Mouse (Mus musculus) left cerebral cortex, adult 11 months (tissue): Measurements from ENCODE around the gene Phf1.
"Not testable (repeated sequence)": the region's sequence is repeated elsewhere in the genome, so short reads cannot be mapped to it uniquely, and the experiment has no call there.

ENCODE experiments used
- DNase-seq: peaks from one replicate; pipeline ENCODE4 v3.0.0; 2022; ENCODE audit warnings: low spot score

The Phf1 gene

GRCm38 (mm10) chr17:26977354-26977753 is 44.5 kb downstream of the Phf1 start:
- DNase-seq, result not testable (repeated sequence)

DNA sequence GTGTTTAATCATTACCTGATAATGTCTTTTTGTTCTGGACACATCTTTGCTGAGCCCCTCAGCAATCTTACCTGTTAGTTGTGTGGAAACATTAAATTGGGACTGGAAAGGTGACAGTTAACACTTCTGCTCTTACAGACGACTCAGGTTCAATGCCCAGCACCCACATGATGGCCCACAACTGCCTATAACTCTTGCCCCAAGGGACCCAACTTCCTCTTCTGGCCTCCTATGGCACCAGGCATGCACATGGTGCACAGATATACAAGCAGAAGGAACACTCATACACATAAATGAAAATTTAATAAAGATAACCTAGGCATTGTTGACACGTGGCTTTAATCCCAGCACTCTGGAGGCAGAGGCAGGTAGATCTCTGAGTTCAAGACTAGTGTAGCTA is 46.6 kb downstream of the Phf1 start:
- no peak for DNase-seq

DNA sequence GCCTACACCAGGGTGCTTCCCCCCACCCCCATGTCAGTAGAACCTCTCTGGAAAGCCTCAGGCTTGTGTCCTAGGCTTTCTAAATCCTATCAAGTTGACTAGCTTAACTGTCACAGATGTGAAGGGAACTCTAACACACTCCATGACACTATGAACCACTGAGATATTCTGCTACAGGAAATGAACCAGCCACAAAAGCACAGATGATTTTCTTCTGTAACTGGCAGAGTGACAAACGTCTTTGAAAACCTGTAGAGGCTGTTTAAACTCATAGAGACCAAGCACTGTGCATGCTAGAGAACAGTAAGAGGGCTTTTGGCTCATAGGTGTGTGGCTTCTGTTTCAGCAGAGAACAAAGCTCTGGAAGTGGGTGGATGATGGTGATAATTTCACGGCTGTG is 48.2 kb downstream of the Phf1 start:
- DNase-seq, result no peak

DNA sequence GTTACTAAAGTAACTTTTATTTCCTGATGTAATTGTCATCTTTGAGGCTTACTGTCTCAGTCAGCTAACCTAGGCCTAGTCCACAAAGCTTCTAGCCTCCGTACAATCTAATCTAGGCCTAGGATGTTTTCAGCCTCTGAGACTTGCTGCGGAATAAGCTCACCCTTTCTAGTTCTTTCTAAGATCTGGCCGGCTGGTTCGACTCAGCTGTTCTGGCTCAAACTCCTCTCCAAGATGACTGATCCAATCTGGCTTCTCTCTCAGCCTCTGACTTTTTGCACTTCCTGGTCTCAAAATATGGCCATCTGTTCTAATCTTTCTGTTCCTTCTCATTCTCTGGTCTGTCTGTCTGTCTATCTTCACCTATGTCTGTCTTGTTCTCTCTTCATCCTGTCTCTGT is 50.5 kb downstream of the Phf1 start:
- no peak for DNase-seq

- no peak for DNase-seq
Observed at GRCm38 (mm10) chr17:26985503-26986179, 52.8 kb downstream of the Phf1 start.
